Mouse (Mus musculus) CH12.LX (cell line): ENCODE data around the gene Rhpn2.

ENCODE experiments used
- CTCF ChIP-seq, 2 experiments: IDR thresholded peaks in 1 of 2; conservative IDR thresholded peaks in 1 of 2; 2 replicates each; pipeline ENCODE4 v1.5.1; 2011 to 2012; ENCODE audit warnings: low read depth in 2 of 2, low read length in 2 of 2, improper control_type of control experiment in 1 of 2, inconsistent platforms in 1 of 2, mild to moderate bottlenecking in 1 of 2, moderate library complexity in 1 of 2
- E2F4 ChIP-seq: IDR thresholded peaks from 2 replicates; pipeline ENCODE4 v1.6.1; 2011; ENCODE audit warnings: low read depth, low read length, improper control_type of control experiment; ENCODE audit not compliant: insufficient replicate concordance
- EP300 ChIP-seq: IDR thresholded peaks from 2 replicates; pipeline ENCODE4 v1.6.1; 2011; ENCODE audit warnings: low read length, improper control_type of control experiment
- GABPA ChIP-seq: IDR thresholded peaks from 2 replicates; pipeline ENCODE4 v1.6.1; 2012; ENCODE audit warnings: low read depth, low read length, improper control_type of control experiment, inconsistent platforms; ENCODE audit not compliant: insufficient replicate concordance
- MAFK ChIP-seq: IDR thresholded peaks from 2 replicates; pipeline ENCODE4 v1.6.1; 2011; ENCODE audit warnings: low read length, improper control_type of control experiment; ENCODE audit not compliant: insufficient replicate concordance
- MAZ ChIP-seq: IDR thresholded peaks from 2 replicates; pipeline ENCODE4 v1.6.1; 2012; ENCODE audit warnings: low read depth, mild to moderate bottlenecking, inconsistent platforms, low read length, improper control_type of control experiment, moderate library complexity
- POLR2A ChIP-seq: IDR thresholded peaks from 2 replicates; pipeline ENCODE4 v1.6.1; 2011; ENCODE audit warnings: low read depth, mild to moderate bottlenecking, improper control_type of control experiment, low read length
- ZNF384 ChIP-seq: IDR thresholded peaks from 2 replicates; pipeline ENCODE4 v1.6.1; 2012; ENCODE audit warnings: low read depth, low read length, improper control_type of control experiment, inconsistent platforms

GRCm38 (mm10) chr7:35351155-35351554, 17.2 kb downstream of the Rhpn2 start:
- TF ChIP-seq ZNF384 (no peak), E2F4 (no peak), POLR2A (no peak), CTCF (conservative IDR thresholded peaks at IDR 0.05 in 1 of 2, IDR thresholded peaks at IDR 0.05 in 1 of 2; ENCODE audit: low read depth in 2 of 2, low read length in 2 of 2) (no peak), EP300 (no peak), MAZ (no peak), GABPA (no peak), MAFK (no peak)
